Mouse (Mus musculus): ENCODE data around the gene Kcnab1.

DNA sequence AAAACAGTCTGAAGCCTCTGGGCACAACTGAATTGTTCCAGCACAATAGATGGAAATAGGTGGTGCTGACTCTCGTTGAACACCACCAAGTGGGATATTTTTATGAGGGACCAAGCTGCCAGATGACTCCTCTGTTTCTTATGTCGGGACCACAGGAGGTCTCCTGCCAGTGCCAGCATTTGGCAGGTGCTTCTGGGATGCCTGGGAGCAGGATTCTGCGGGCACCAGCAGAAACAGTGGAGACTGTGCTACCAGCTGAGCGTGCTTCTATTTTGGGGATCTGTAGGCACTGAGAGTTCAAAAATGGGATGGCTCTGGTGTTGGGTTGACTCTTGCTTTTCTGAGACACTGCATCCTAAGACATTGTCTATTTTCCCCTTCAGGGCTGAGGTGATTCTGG is 190.0 kb downstream of the Kcnab1 start:
- no peak for TF ChIP-seq CTCF (IDR thresholded peaks at IDR 0.05; ENCODE audit: low read depth)
- no peak for TF ChIP-seq EP300 (IDR thresholded peaks at IDR 0.05; ENCODE audit: low read depth)

Measured in liver, postnatal 0 days (tissue).